27 mouse cellular contexts compared by ENCODE assay signal in genomic region chr11:100284988-100285387, GRCm38 (mm10). TPM values are rescaled to one million over a fixed set of nuclear protein-coding genes. Genes with fewer than 3 reads are reported as not detected.
DNase-seq lines count a peak whose midpoint lies in the region; ATAC-seq and TF ChIP-seq lines count a peak whose summit lies in the region.
"Had no signal": no experiment of that assay in that cellular context is flagged by ENCODE, and none has a peak within 500 bp of the region (broad histone marks: within the 10 kb centered on the region; RNA-seq: fewer than 3 reads in every experiment).

No protein-coding gene starts in this region.

- no peak for ATAC-seq in embryonic facial prominence, embryonic 14.5 days (ENCODE audit: low read depth)
- ATAC-seq in liver, embryonic 12.5 days = no peak
- ATAC-seq: forebrain, postnatal 0 days; Patski had no signal

- no peak overlapping the region for H3K9ac ChIP-seq in embryonic facial prominence, embryonic 14.5 days (ENCODE audit: low read depth, low read length)
- no peak overlapping the region for H3K9ac ChIP-seq in liver, embryonic 12.5 days
- H3K9ac ChIP-seq: forebrain, postnatal 0 days; hindbrain, embryonic 12.5 days had no signal

- peak; percentile 37 for DNase-seq in lung, adult 2 months
- no peak for DNase-seq in lung, postnatal 14 days
- peak; percentile 44 for DNase-seq in embryonic facial prominence, embryonic 14.5 days (ENCODE audit: low spot score)
- DNase-seq in lung, postnatal 36 days = peak; percentile 50
- no peak for DNase-seq in layer of hippocampus, postnatal 36 days
- DNase-seq in embryo, embryonic 9.5 days (ENCODE audit: extremely low spot score) = no peak
- DNase-seq: adrenal gland, postnatal 36 days; cerebellum, adult 18-20 months; cerebellum, postnatal 36 days; forebrain, postnatal 0 days; heart, postnatal 14 days; kidney, adult 11 months; midbrain, embryonic 14.5 days had no signal

- WGBS in lung, adult 2 months = 57% methylated on average over 4 of the region's 4 CpGs
- WGBS in embryonic facial prominence, embryonic 14.5 days = 62% methylated on average over 4 of the region's 4 CpGs
- WGBS in liver, embryonic 12.5 days (ENCODE audit: insufficient replicate concordance) = 63% methylated on average over 4 of the region's 4 CpGs

- H3K4me3 ChIP-seq in lung, adult 2 months (replicated peaks; ENCODE audit: extremely low read depth, low read depth, low read length) = no peak overlapping the region
- no peak overlapping the region for H3K4me3 ChIP-seq in embryonic facial prominence, embryonic 14.5 days (ENCODE audit: low read depth, low read length)
- H3K4me3 ChIP-seq in liver, embryonic 12.5 days = no peak overlapping the region
- H3K4me3 ChIP-seq: heart, embryonic 10.5 days; hindbrain, embryonic 12.5 days; megakaryocyte, embryonic 14.5 days; myocyte had no signal

- TF ChIP-seq CTCF in lung, adult 2 months (IDR thresholded peaks at IDR 0.05; ENCODE audit: insufficient read depth, low read length) = no peak

- H3K27me3 ChIP-seq in embryonic facial prominence, embryonic 14.5 days (replicated peaks; ENCODE audit: control insufficient read depth, insufficient read depth, low read length) = no peaks in the 10 kb centered on the region
- H3K27me3 ChIP-seq in liver, embryonic 12.5 days (replicated peaks) = 0 out of 2 replicates have a peak, but pooled peaks cover 3% of the 10 kb centered on the region
- H3K27me3 ChIP-seq: Patski had no signal

- no peak for TF ChIP-seq POLR2A in lung, adult 2 months (IDR thresholded peaks at IDR 0.05; ENCODE audit: borderline replicate concordance, extremely low read depth, low read depth, low read length)

- peaks cover 19% of the 10 kb centered on the region for H3K4me1 ChIP-seq in lung, adult 2 months (ENCODE audit: control insufficient read depth, insufficient read depth, low read length)
- H3K4me1 ChIP-seq in embryonic facial prominence, embryonic 14.5 days (ENCODE audit: control insufficient read depth, insufficient read depth, low read length) = 0 out of 2 replicates have a peak, but pooled peaks cover under 1% of the 10 kb centered on the region
- H3K4me1 ChIP-seq in liver, embryonic 12.5 days = peaks cover 5% of the 10 kb centered on the region; the same call in 1 of the 2 replicates

- no peaks in the 10 kb centered on the region for H3K9me3 ChIP-seq in embryonic facial prominence, embryonic 14.5 days (ENCODE audit: control insufficient read depth, low read length)
- no peaks in the 10 kb centered on the region for H3K9me3 ChIP-seq in liver, embryonic 12.5 days (replicated peaks)
- H3K9me3 ChIP-seq: heart, embryonic 10.5 days; hindbrain, embryonic 12.5 days; megakaryocyte, embryonic 14.5 days had no signal

- no peak overlapping the region for H3K4me2 ChIP-seq in embryonic facial prominence, embryonic 14.5 days (ENCODE audit: low read depth, low read length)
- no peak overlapping the region for H3K4me2 ChIP-seq in liver, embryonic 12.5 days
- H3K4me2 ChIP-seq: hindbrain, embryonic 12.5 days had no signal

- no peak overlapping the region for H3K27ac ChIP-seq in embryonic facial prominence, embryonic 14.5 days (replicated peaks; ENCODE audit: low read depth, low read length)
- H3K27ac ChIP-seq in liver, embryonic 12.5 days = no peak overlapping the region
- H3K27ac ChIP-seq: heart, embryonic 10.5 days; hindbrain, embryonic 12.5 days; kidney, postnatal 0 days had no signal

- H3K36me3 ChIP-seq in embryonic facial prominence, embryonic 14.5 days (ENCODE audit: control insufficient read depth, insufficient read depth, low read length) = no peaks in the 10 kb centered on the region
- no peaks in the 10 kb centered on the region for H3K36me3 ChIP-seq in liver, embryonic 12.5 days
- H3K36me3 ChIP-seq: heart, embryonic 10.5 days; hindbrain, embryonic 12.5 days had no signal

RNA-seq across cellular contexts. Expression of gene Krt42, which starts 15.3 kb away (rescaled TPM):
- polyA plus RNA-seq in lung, adult 2 months (2012; rRNA removed) = not detected in 2 replicates
- 0.22 TPM in 1 of 2 replicates, not detected in the other for polyA plus RNA-seq in embryonic facial prominence, embryonic 14.5 days (2014; fragmentation: Nextera tagmentation; extraction: Ambion mirVana)
- total RNA-seq in layer of hippocampus, postnatal 36 days (2021) = not detected
- not detected in 2 replicates for polyA plus RNA-seq in liver, embryonic 12.5 days (2016; fragmentation: Nextera tagmentation; extraction: Ambion mirVana)
- total RNA-seq: adrenal gland, postnatal 36 days; forebrain, postnatal 0 days; heart, postnatal 14 days; layer of hippocampus, postnatal 14 days; left cerebral cortex, postnatal 10 days had no signal
- polyA plus RNA-seq: C2C12; forebrain, postnatal 0 days; gonadal fat pad, adult 2 months; heart, embryonic 10.5 days; hindbrain, embryonic 12.5 days; kidney, postnatal 0 days; liver, embryonic 16.5 days; midbrain, embryonic 14.5 days; myocyte; neural tube, embryonic 14.5 days; urinary bladder, adult 2 months had no signal

RNA-seq across cellular contexts. Expression of gene Krt17, which starts 24.2 kb away (rescaled TPM):
- polyA plus RNA-seq in lung, adult 2 months (2012; rRNA removed) = 0.38 and 0.65 TPM in 2 replicates
- polyA plus RNA-seq in embryonic facial prominence, embryonic 14.5 days (2014; fragmentation: Nextera tagmentation; extraction: Ambion mirVana) = 129 and 152 TPM in 2 replicates
- total RNA-seq in layer of hippocampus, postnatal 36 days (2021) = not detected
- polyA plus RNA-seq in liver, embryonic 12.5 days (2016; fragmentation: Nextera tagmentation; extraction: Ambion mirVana) = 0.27 and 0.30 TPM in 2 replicates
- total RNA-seq: adrenal gland, postnatal 36 days; forebrain, postnatal 0 days; layer of hippocampus, postnatal 14 days; left cerebral cortex, postnatal 10 days had no signal
- polyA plus RNA-seq: midbrain, embryonic 14.5 days; myocyte; neural tube, embryonic 14.5 days had no signal

RNA-seq across cellular contexts. Expression of gene Eif1, which starts 34.7 kb away (rescaled TPM):
- 125 and 131 TPM in 2 replicates for polyA plus RNA-seq in lung, adult 2 months (2012; rRNA removed)
- polyA plus RNA-seq in embryonic facial prominence, embryonic 14.5 days (2014; fragmentation: Nextera tagmentation; extraction: Ambion mirVana) = 1,802 and 1,879 TPM in 2 replicates
- 100 to 1,000 TPM; 775 to 777 TPM for total RNA-seq in layer of hippocampus, postnatal 36 days (2021)
- 1,823 and 1,858 TPM in 2 replicates for polyA plus RNA-seq in liver, embryonic 12.5 days (2016; fragmentation: Nextera tagmentation; extraction: Ambion mirVana)

RNA-seq across cellular contexts. Expression of gene Krt16, which starts 36.3 kb away (rescaled TPM):
- 0.58 TPM in 1 of 2 replicates, not detected in the other for polyA plus RNA-seq in lung, adult 2 months (2012; rRNA removed)
- 1.2 and 1.8 TPM in 2 replicates for polyA plus RNA-seq in embryonic facial prominence, embryonic 14.5 days (2014; fragmentation: Nextera tagmentation; extraction: Ambion mirVana)
- total RNA-seq in layer of hippocampus, postnatal 36 days (2021) = not detected
- polyA plus RNA-seq in liver, embryonic 12.5 days (2016; fragmentation: Nextera tagmentation; extraction: Ambion mirVana) = not detected in 2 replicates
- total RNA-seq: adrenal gland, postnatal 36 days; forebrain, postnatal 0 days; heart, postnatal 14 days; layer of hippocampus, postnatal 14 days; left cerebral cortex, postnatal 10 days had no signal
- polyA plus RNA-seq: forebrain, postnatal 0 days; gonadal fat pad, adult 2 months; heart, embryonic 10.5 days; hindbrain, embryonic 12.5 days; kidney, postnatal 0 days; liver, embryonic 16.5 days; midbrain, embryonic 14.5 days; neural tube, embryonic 14.5 days; Patski; urinary bladder, adult 2 months had no signal

RNA-seq across cellular contexts. Expression of gene Gast, which starts 49.2 kb away (rescaled TPM):
- polyA plus RNA-seq in lung, adult 2 months (2012; rRNA removed) = not detected in 2 replicates
- 1.0 and 1.1 TPM in 2 replicates for polyA plus RNA-seq in embryonic facial prominence, embryonic 14.5 days (2014; fragmentation: Nextera tagmentation; extraction: Ambion mirVana)
- total RNA-seq in layer of hippocampus, postnatal 36 days (2021) = not detected
- not detected in 2 replicates for polyA plus RNA-seq in liver, embryonic 12.5 days (2016; fragmentation: Nextera tagmentation; extraction: Ambion mirVana)
- total RNA-seq: adrenal gland, postnatal 36 days; forebrain, postnatal 0 days; heart, postnatal 14 days; layer of hippocampus, postnatal 14 days; left cerebral cortex, postnatal 10 days had no signal
- polyA plus RNA-seq: C2C12; gonadal fat pad, adult 2 months; heart, embryonic 10.5 days; kidney, postnatal 0 days; liver, embryonic 16.5 days; myocyte; neural tube, embryonic 14.5 days; Patski; urinary bladder, adult 2 months had no signal

Comparison
In these comparisons a context has a peak if more than half of its experiments do, and no peak if none do; other contexts are left out.
1. DNase-seq: peak in lung, adult 2 months (single experiment), embryonic facial prominence, embryonic 14.5 days (single experiment) and lung, postnatal 36 days (single experiment); none in lung, postnatal 14 days (single experiment), layer of hippocampus, postnatal 36 days (0 of 2) and embryo, embryonic 9.5 days (single experiment).
2. RNA of gene Krt17, which starts 24.2 kb away (polyA plus RNA-seq): 129 to 152 TPM in embryonic facial prominence, embryonic 14.5 days; 0.38 to 0.65 TPM in lung, adult 2 months and 0.27 to 0.30 TPM in liver, embryonic 12.5 days; every median in the first group is over 10 times any median in the second.
3. RNA of gene Eif1, which starts 34.7 kb away (polyA plus RNA-seq): 1,802 to 1,879 TPM in embryonic facial prominence, embryonic 14.5 days and 1,823 to 1,858 TPM in liver, embryonic 12.5 days; 125 to 131 TPM in lung, adult 2 months; every median in the first group is over 10 times any median in the second.